Mouse (Mus musculus): Measurements from ENCODE around the gene Ptpn9. TPM values are rescaled to one million over a fixed set of nuclear protein-coding genes. Genes with fewer than 3 reads are reported as not detected.

Ptpn9 gene
- 7.6 and 7.7 TPM in 2 replicates for polyA plus RNA-seq (2012; rRNA removed)

GRCm38 (mm10) chr9:56994286-56995197 is at the start of gene Ptpn9:
Gene Ptpn9, plus strand, starts transcription at chr9:56994923.

GRCm38 (mm10) chr9:56950414-56951400 is 44.0 kb upstream of the Ptpn9 start, which contains the start of gene Snupn:
Gene Snupn, plus strand, starts transcription at chr9:56950878.

DNA sequence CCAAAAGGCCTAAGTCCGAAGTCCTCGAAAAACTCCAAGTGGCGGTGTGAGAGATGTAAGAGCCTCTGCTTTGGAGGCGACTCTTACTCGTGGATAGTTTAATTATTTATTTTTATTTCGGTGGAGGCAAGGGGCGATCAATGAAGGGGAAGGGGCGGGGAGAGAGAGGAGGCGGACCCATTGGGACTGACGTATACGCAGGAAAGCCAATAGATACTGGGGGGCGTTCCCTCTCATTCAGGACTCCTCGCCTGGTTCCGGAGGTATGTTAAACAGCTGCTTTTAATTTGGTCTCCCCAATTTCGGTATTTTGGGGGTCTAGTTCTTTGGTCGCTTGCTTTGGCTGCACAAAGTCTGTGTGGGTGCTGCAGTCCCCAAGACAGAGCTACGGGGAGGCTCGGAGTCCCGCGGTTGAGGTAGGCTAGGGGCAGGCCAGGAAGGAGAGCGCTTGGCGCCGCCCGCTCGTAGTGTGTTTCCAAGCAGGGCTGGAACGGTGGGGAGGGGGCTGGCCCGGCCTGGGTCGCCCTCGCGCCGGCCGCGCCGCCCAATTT is 77.2 kb downstream of the Ptpn9 start, which contains the start of gene Sin3a:
Sin3a (plus strand) TSS at position 240 of the 551 bp plus-strand sequence.

Other genes with a start within 250 kb of the Ptpn9 start
- gene Lingo1, start 198.5 kb upstream of the Ptpn9 start, polyA plus RNA-seq (2012; rRNA removed) = 0.53 and 0.54 TPM in 2 replicates
- gene Odf3l1, start 130.2 kb upstream of the Ptpn9 start, polyA plus RNA-seq (2012; rRNA removed) = not detected in 2 replicates
- 0.25 and 0.28 TPM in 2 replicates for gene Cspg4, start 129.9 kb upstream of the Ptpn9 start, polyA plus RNA-seq (2012; rRNA removed)
- gene Snx33, start 66.6 kb upstream of the Ptpn9 start, polyA plus RNA-seq (2012; rRNA removed) = 2.5 and 2.7 TPM in 2 replicates
- gene Imp3, start 57.4 kb upstream of the Ptpn9 start, polyA plus RNA-seq (2012; rRNA removed) = 90.2 and 92.3 TPM in 2 replicates
- gene Snupn, start 44.0 kb upstream of the Ptpn9 start, polyA plus RNA-seq (2012; rRNA removed) = 5.0 and 5.1 TPM in 2 replicates
- gene Sin3a, start 77.1 kb downstream of the Ptpn9 start, polyA plus RNA-seq (2012; rRNA removed) = 14.4 and 15.5 TPM in 2 replicates
- 29.1 and 32.7 TPM in 2 replicates for gene Man2c1, start 135.8 kb downstream of the Ptpn9 start, polyA plus RNA-seq (2012; rRNA removed)
- gene Neil1, start 153.4 kb downstream of the Ptpn9 start, polyA plus RNA-seq (2012; rRNA removed) = 3.2 and 3.4 TPM in 2 replicates
- gene Commd4, start 163.4 kb downstream of the Ptpn9 start, polyA plus RNA-seq (2012; rRNA removed) = 48.2 and 50.6 TPM in 2 replicates
- gene Trcg1, start 241.6 kb downstream of the Ptpn9 start, polyA plus RNA-seq (2012; rRNA removed) = not detected in 2 replicates

Measured in liver, embryonic 18 days (tissue).